Mouse (Mus musculus) lung, embryonic 14.5 days (tissue): ENCODE data around the gene Hoxa9. TPM values are rescaled to one million over a fixed set of nuclear protein-coding genes. Genes with fewer than 3 reads are reported as not detected.

Source experiments
- ATAC-seq: fragments of 200-750 bp; cut with Nextera tagmentation; 2 replicates; pipeline ENCODE4 v1.8.0; 2017; ENCODE audit warnings: mild to moderate bottlenecking, moderate TSS enrichment, moderate library complexity; ENCODE audit not compliant: insufficient read depth
- DNase-seq: peaks from one replicate; pipeline ENCODE4 v3.0.0-alpha.2; 2015
- H3K27ac ChIP-seq: fragments of 300-500 bp; sonication (generic); 2 replicates; pipeline ENCODE4 v1.5.1; 2014; ENCODE audit warnings: low read depth, mild to moderate bottlenecking, moderate library complexity
- H3K27me3 ChIP-seq: fragments of 300-500 bp; sonication (generic); 2 replicates; pipeline ENCODE4 v1.6.1; 2014; ENCODE audit warnings: low read length, control low read depth; ENCODE audit not compliant: insufficient read depth
- H3K36me3 ChIP-seq: fragments of 300-500 bp; sonication (generic); 2 replicates; pipeline ENCODE4 v1.6.1; 2014; ENCODE audit warnings: control low read depth; ENCODE audit not compliant: insufficient read depth
- H3K4me1 ChIP-seq: fragments of 300-500 bp; sonication (generic); 2 replicates; pipeline ENCODE4 v1.6.1; 2014; ENCODE audit warnings: antibody characterized with exemption, control low read depth; ENCODE audit not compliant: insufficient read depth
- H3K4me2 ChIP-seq: fragments of 300-500 bp; sonication (generic); 2 replicates; pipeline ENCODE4 v1.6.1; 2014; ENCODE audit warnings: mild to moderate bottlenecking
- H3K4me3 ChIP-seq: fragments of 300-500 bp; sonication (generic); 2 replicates; pipeline ENCODE4 v1.5.1; 2014; ENCODE audit warnings: low read depth, low read length
- H3K9ac ChIP-seq: fragments of 300-500 bp; sonication (generic); 2 replicates; pipeline ENCODE4 v1.6.1; 2014
- H3K9me3 ChIP-seq: fragments of 300-500 bp; sonication (generic); 2 replicates; pipeline ENCODE4 v1.6.1; 2016; ENCODE audit warnings: low read depth, low read length, control low read depth
- CTCF ChIP-seq: IDR thresholded peaks from 2 replicates; pipeline ENCODE4 v1.5.1; 2016; ENCODE audit warnings: antibody characterized with exemption, low read depth
- WGBS: fragments of 180-500 bp; shearing (Covaris S2); extraction: QIAGEN DNeasy Blood & Tissue Kit; methylation state at CpG from one replicate; pipeline ENCODE4 v1.1.7; 2014; 5-methylcytosine and 5-hydroxymethylcytosine counted together
- polyA plus RNA-seq: library from polyadenylated mRNA; unstranded; fragments of >200 nt; fragmentation: Nextera tagmentation; extraction: Ambion mirVana; gene quantifications from 2 replicates; pipeline ENCODE4 v1.2.1, GENCODE M21; 2014

Hoxa9 gene
- polyA plus RNA-seq, 1 experiment from 2014 or later: not detected

DNA sequence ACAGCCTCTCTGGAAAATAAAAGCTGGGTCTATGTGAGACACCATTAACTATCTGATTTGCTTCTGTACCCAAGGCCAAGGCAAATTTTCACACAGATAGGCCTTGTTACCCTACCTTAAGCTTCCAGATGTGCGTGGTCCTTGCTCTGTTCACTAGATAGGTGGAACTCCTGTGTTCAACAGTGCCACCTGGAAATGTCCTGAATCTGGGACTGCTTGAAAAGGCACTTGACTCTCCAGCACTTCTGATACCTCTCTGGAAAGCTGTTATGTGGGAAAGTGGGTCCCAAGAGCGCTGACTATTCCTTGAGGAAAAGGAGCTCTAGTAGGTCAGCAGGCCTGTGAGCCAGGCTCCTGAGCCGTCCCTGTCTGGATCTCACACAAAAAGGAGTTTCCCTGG, 5.9 kb upstream of the Hoxa9 start:
- 6% methylated on average over 3 of the region's 3 CpGs for WGBS
- H3K4me3 ChIP-seq: no peak overlapping the region
- no peaks in the 10 kb centered on the region for H3K9me3 ChIP-seq
- ATAC-seq (no peak), DNase-seq (no peak)
- TF ChIP-seq CTCF: no peak
- H3K9ac ChIP-seq: no peak overlapping the region
- H3K27me3 ChIP-seq: peaks cover 99% of the 10 kb centered on the region
- H3K4me1 ChIP-seq: no peaks in the 10 kb centered on the region
- no peaks in the 10 kb centered on the region for H3K36me3 ChIP-seq
- H3K27ac ChIP-seq: no peak overlapping the region
- H3K4me2 ChIP-seq: no peak overlapping the region

DNA sequence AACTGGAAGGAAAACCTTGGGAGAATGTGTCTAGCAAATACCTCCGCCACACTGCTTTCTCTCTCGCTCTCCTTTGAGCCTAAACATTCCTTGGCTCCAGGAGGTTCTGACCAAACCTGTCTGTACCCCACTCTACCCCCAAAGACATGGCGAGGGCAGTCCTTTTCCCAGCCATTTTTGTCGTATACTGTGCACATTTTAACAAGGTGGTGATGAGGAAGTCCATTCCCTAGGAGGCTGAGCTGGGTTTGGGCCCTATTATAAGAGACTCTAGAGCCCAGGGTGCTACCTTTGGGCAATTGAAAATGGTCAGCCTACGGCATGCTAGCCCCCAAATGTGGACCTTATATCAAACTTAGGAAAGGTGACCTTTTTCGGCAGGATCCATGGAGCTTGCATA, 5.0 kb upstream of the Hoxa9 start:
- no peak for ATAC-seq

DNA sequence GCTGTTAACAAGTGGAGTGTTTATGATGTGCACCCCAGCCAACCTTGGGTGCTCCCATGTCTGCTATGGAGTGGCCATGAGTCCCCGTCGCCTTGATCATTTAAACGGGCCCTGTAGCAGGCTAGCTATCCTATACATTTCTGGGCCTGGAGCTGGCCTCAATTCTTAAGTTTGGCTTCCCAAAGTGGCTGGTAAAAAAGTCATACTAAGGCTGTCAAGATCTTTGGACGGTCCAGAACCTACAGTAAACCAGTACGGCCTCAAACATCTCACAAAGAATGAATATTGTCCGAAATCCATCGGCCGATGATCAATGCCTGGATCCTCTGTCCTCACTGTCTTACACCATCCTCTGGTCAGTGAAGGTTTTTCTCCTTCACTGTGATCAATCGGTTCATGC, 4.4 kb upstream of the Hoxa9 start:
- no peak for DNase-seq
- H3K27me3 ChIP-seq: peaks cover 98% of the 10 kb centered on the region
- TF ChIP-seq CTCF: no peak
- no peak overlapping the region for H3K9ac ChIP-seq
- no peaks in the 10 kb centered on the region for H3K36me3 ChIP-seq
- H3K4me3 ChIP-seq: no peak overlapping the region
- ATAC-seq: no peak
- no peak overlapping the region for H3K27ac ChIP-seq
- no peak overlapping the region for H3K4me2 ChIP-seq
- H3K4me1 ChIP-seq: no peaks in the 10 kb centered on the region
- WGBS: 31% methylated on average over 9 of the region's 9 CpGs
- H3K9me3 ChIP-seq: no peaks in the 10 kb centered on the region

More for the DNA sequence above, 5.0 kb upstream of the Hoxa9 start:
- WGBS: 16% methylated on average over 6 of the region's 6 CpGs
- H3K27ac ChIP-seq: no peak overlapping the region
- TF ChIP-seq CTCF: no peak
- no peaks in the 10 kb centered on the region for H3K9me3 ChIP-seq
- no peak overlapping the region for H3K4me2 ChIP-seq
- no peaks in the 10 kb centered on the region for H3K36me3 ChIP-seq
- DNase-seq: no peak
- peaks cover 98% of the 10 kb centered on the region for H3K27me3 ChIP-seq
- no peak overlapping the region for H3K4me3 ChIP-seq
- H3K4me1 ChIP-seq: no peaks in the 10 kb centered on the region
- no peak overlapping the region for H3K9ac ChIP-seq

DNA sequence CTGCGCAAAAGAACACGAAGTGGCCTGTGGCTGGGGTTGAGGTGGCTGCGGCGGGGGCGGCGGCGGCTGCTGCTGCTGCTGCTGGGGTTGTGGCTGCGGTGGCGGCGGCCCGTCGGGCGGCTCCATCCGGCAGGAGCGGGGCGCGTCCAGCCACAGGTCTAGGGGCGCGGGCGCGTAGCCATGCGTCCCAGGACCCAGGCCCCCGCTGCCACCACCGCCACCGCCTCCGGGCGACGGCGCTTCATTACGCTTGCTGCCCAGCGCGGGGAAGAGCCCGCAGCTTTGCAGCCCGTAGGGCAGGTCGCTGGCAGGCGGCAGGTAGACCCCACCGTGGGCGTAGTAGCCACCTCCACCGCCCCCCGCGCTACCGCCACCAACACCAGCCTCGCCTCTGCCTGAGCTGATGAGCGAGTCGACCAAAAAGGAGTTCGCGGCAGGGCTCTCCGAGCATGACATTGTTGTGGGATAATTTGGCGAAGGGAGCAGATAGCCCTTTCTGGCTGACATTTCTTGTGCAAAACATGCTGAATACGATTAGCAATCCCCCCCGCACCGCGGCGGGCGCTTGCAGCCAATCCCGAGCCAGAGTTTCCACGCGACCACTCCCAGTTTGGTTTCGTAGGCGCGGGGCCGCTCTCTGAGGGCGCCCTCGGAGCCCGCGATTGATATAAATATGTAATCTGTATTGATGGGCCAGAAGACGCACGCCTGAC, 3.7 kb upstream of the Hoxa9 start:
- Histone ChIP-seq H3K27ac (no peak overlapping the region; the same call in 1 of the 2 replicates), H3K36me3 (no peaks in the 10 kb centered on the region), H3K27me3 (peaks cover 98% of the 10 kb centered on the region), H3K4me1 (no peaks in the 10 kb centered on the region), H3K4me2 (peak overlapping the region; percentile 10; the same call in 1 of the 2 replicates), H3K4me3 (peak overlapping the region; percentile 22; the same call in 1 of the 2 replicates), H3K9ac (peak overlapping the region; percentile 26; the same call in 1 of the 2 replicates), H3K9me3 (no peaks in the 10 kb centered on the region)
- TF ChIP-seq CTCF: no peak
- DNase-seq: no peak
- WGBS: 2% methylated on average over 68 of the region's 68 CpGs
- ATAC-seq: no peak

DNA sequence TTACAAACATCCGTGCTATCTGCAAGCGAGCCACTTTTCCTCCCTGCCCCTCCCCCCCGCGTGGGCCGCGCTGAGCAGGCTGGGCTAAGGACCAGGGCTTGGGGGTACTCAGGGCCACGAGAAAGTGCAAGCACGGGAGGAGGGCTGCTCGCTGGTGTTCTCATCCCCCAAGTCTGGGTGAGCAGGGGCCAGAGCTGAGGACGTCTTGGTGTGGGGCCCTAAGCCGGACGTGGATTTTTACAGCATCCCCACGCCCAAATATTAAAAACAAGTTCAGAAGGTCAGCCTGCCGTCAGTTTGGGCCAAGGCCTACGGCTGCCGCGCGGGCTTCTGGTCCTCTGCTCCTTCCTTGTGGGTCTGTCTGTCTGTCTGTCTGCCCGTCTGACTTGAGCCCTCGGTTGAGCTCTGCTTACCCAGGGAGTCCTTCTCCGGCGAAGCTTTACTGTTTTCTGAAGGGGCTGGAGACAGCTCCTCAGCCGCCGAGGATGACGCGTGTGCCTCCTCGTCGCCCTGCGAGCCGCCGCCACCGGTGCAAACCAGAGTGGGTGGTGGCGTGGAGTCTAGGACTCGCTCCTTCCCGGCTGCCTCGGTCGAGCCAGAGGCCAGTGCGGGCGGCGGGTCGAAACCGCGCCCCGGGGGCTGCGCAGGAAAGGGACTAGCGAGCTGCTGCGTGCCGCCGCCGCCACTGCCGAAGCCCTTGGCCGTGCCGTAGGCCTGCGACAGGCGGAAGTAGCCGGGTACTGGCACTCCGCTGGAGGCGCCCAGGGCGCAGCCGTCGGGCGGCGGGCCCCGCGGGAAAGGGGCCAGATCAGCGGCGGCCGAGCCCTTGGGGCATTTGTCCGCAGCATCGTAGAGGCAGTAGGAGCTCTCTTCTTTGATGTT, 2.9 kb upstream of the Hoxa9 start:
- H3K27me3 ChIP-seq: peaks cover 99% of the 10 kb centered on the region
- no peaks in the 10 kb centered on the region for H3K36me3 ChIP-seq
- ATAC-seq (0 out of 2 replicates have a peak, but pooled peaks have one; percentile 24), DNase-seq (no peak)
- peak overlapping the region; percentile 23; the same call in 1 of the 2 replicates for H3K4me2 ChIP-seq
- no peaks in the 10 kb centered on the region for H3K4me1 ChIP-seq
- H3K9ac ChIP-seq: peak overlapping the region; percentile 26; the same call in 1 of the 2 replicates
- H3K4me3 ChIP-seq: peak overlapping the region; percentile 22; the same call in 1 of the 2 replicates
- no peak for TF ChIP-seq CTCF
- H3K27ac ChIP-seq: no peak overlapping the region; the same call in 1 of the 2 replicates
- 1% methylated on average over 69 of the region's 70 CpGs for WGBS
- H3K9me3 ChIP-seq: no peaks in the 10 kb centered on the region

DNA sequence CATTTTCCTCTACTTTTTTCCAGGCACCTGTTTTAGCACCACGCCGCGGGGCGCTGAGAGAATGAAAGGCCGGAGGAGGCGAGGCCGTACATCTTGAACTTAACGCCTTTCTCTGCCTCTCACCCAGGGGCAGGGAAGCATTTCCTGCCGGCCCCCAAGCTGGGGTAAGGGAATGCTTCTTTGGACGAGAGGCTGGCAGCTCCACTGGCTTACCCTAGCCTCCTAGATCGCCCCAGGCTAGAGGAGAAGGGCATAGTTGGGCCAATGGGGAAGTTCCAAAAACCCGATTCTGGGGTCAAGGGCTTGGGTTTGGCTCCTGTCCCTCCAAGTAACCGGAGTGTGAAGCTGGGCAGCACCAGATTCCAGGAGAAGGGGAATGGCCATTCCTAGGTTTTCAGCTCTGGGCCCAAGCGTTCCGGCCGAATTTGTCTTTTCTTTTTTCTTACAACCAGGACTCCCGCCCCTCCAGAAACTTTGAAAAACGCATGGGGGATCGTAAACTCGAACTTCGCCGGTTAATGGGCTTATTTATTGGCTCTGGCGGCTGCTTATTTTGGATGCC, 2.2 kb upstream of the Hoxa9 start:
- peak overlapping the region; percentile 12 for H3K4me3 ChIP-seq
- no peak overlapping the region for H3K4me2 ChIP-seq
- no peak for DNase-seq
- no peaks in the 10 kb centered on the region for H3K9me3 ChIP-seq
- 2% methylated on average over 23 of the region's 23 CpGs for WGBS
- H3K27ac ChIP-seq: no peak overlapping the region
- H3K9ac ChIP-seq: no peak overlapping the region
- H3K27me3 ChIP-seq: peaks cover 99% of the 10 kb centered on the region
- H3K4me1 ChIP-seq: no peaks in the 10 kb centered on the region
- TF ChIP-seq CTCF: no peak
- ATAC-seq: no peak
- no peaks in the 10 kb centered on the region for H3K36me3 ChIP-seq
